Mouse (Mus musculus): Measurements from ENCODE around the gene Tvp23a.

Tvp23a gene

DNA sequence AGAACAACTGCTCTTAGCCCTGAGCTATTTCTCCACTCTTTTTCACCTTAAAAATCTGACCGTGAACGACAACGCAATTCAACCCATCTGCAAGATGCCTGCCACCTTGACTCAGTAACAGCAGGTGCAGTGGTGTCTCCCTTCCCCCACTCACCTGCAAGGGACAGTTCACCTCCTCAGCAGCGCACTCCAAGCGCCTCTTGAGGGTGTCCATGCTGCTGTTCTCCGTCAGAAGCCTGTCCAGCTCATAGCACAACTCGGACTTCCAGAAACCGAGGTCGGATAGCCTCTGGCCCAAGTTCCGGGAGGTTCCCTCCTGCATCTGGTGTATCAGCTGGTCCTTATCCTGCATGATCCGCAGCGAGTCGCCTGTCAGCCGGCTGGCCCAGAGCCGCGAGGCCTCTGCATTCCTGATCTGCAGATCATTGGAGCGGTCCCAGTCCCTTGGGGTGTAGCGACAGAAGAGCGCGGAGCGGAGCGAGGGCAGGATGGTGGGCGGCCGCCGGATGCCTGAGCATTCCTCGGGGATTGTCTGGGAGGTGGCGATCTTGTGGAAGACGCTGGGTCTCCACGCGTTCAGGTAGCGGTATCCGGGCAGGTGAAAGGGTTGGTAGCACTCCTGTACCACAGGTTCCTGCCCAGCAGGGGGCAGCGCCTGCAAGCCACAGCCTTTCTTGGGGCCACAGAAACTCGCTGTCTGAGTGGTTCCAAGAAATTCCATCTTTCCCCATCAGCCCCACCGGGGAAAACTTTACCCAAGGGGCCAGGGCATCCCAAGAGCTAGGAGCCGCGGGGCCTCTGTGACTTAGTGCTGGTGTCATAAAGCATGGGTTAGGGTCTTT is 52.2 kb downstream of the Tvp23a start, which contains the start of gene Tekt5:
Gene Tekt5, minus strand, starts transcription at position 792 of the 842 bp plus-strand sequence.
- DNase-seq (ENCODE audit: low read depth, low spot score): peak; percentile 75

- no peak for DNase-seq (ENCODE audit: low read depth, low spot score)
Observed at GRCm38 (mm10) chr16:10392587-10392986, 54.6 kb downstream of the Tvp23a start.

- DNase-seq (ENCODE audit: low read depth, low spot score): no peak
Observed at GRCm38 (mm10) chr16:10388634-10389365, 58.4 kb downstream of the Tvp23a start.

DNA sequence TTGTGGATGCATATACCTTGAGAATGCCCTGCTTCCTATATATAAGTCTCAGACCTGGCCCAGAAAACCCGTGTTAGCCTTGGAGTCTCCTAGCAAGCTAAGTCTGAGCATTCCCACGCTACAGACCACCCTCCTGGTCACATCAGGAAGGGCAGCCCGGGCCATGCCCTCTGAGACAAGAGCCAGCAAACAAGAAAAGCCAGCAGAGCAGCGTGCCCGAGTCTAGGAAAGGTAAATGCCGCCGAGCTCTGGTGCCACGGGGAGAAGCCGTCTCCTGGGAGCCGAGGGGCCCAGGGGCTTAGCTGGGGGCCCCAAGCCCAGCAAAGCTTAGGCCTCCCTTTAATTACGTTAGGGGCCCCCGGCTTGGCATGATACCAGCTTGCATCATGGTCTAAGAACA is 61.9 kb downstream of the Tvp23a start:
- no peak for DNase-seq (ENCODE audit: low read depth, low spot score)

- peak; percentile 19 for DNase-seq (ENCODE audit: low read depth, low spot score)
Observed at GRCm38 (mm10) chr16:10384544-10384943, 62.6 kb downstream of the Tvp23a start.

GRCm38 (mm10) chr16:10384060-10384497 is 63.1 kb downstream of the Tvp23a start:
- peak; percentile 37 for DNase-seq (ENCODE audit: low read depth, low spot score)

- DNase-seq (ENCODE audit: low read depth, low spot score): no peak
Observed at GRCm38 (mm10) chr16:10379531-10379930, 67.6 kb downstream of the Tvp23a start.

GRCm38 (mm10) chr16:10377286-10377685 is 69.9 kb downstream of the Tvp23a start:
- peak; percentile 58 for DNase-seq (ENCODE audit: low read depth, low spot score)

GRCm38 (mm10) chr16:10374254-10375011 is 72.7 kb downstream of the Tvp23a start:
- peak; percentile 86 for DNase-seq (ENCODE audit: low read depth, low spot score)

DNA sequence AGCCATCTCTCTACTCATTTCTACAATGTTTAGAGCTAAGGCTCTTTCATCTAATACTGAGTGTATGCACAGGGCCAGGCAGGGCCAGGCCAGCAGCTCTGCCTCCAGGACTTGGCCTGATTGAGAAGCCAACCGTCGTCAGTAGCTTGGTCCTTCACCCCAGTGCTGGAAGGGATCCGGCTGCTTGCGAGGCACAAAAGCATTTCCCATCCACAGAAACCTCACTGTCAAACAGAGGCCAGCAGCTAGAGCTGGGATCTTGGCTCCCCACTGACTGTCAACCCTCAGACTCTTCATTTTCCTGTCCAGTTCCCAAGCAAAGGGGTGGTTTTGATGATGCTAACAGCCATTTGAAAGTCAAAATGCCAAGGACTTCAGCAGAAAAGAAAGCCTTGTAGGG is 74.8 kb downstream of the Tvp23a start:
- no peak for DNase-seq (ENCODE audit: low read depth, low spot score)
